Mouse (Mus musculus): Measurements from ENCODE around the gene St7. TPM values are rescaled to one million over a fixed set of nuclear protein-coding genes. Genes with fewer than 3 reads are reported as not detected.

St7 gene
- polyA plus RNA-seq, 1 experiment from 2014 or later, result 22.4 TPM

- WGBS, result 73% methylated on average over 3 of the region's 3 CpGs
- Histone ChIP-seq H3K9me3 (ENCODE audit: control insufficient read depth, low read length) (no peaks in the 10 kb centered on the region), H3K4me2 (replicated peaks; ENCODE audit: low read depth, low read length) (no peak overlapping the region), H3K36me3 (ENCODE audit: control insufficient read depth, insufficient read depth, low read length) (no peaks in the 10 kb centered on the region; the same call in 1 of the 2 replicates), H3K9ac (ENCODE audit: low read depth, low read length) (no peak overlapping the region), H3K4me1 (ENCODE audit: control insufficient read depth, insufficient read depth, low read length) (no peaks in the 10 kb centered on the region), H3K27ac (ENCODE audit: low read depth, low read length) (no peak overlapping the region), H3K4me3 (ENCODE audit: low read length) (no peak overlapping the region), H3K27me3 (ENCODE audit: control insufficient read depth, insufficient read depth, low read length) (no peaks in the 10 kb centered on the region)
- no peak for ATAC-seq (ENCODE audit: low FRiP score, low TSS enrichment)
Measured at GRCm38 (mm10) chr6:17923370-17923769, 230.6 kb downstream of the St7 start.

DNA sequence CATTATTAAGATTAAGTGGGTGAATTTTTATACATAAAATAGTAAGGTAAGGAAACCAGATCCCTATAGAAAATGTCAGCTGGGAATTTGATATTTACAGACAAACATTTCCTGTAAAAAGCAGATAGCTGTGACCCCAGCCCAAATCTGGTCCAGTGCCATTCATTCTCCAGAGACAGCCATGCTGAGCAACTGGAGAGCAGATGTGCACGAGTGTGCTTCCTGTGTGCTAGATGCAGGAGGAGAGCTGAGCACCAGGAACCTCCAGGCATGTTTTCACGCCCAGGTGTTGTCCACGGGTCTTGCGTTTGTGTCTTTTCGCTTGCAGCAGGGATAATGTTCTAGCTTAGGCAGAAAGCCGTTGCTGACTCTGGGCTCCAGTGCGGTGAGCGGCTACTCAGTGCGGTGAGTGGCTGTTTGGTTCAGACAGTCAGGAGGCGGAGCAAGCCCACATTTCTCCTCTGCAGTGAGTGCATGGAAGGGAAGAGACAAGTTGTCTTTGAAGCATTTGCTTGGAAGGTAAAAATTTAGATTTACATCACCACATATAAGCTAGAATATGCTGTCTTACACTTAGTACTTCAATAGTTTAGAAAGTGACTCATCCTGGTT, 231.3 kb downstream of the St7 start:
- H3K9ac ChIP-seq (ENCODE audit: low read depth, low read length), result no peak overlapping the region
- no peak overlapping the region for H3K27ac ChIP-seq (ENCODE audit: low read depth, low read length)
- no peak for ATAC-seq (ENCODE audit: low FRiP score, low TSS enrichment)
- no peak overlapping the region for H3K4me3 ChIP-seq (ENCODE audit: low read length)
- no peaks in the 10 kb centered on the region for H3K27me3 ChIP-seq (ENCODE audit: control insufficient read depth, insufficient read depth, low read length)
- H3K4me1 ChIP-seq (ENCODE audit: control insufficient read depth, insufficient read depth, low read length), result no peaks in the 10 kb centered on the region
- H3K4me2 ChIP-seq (replicated peaks; ENCODE audit: low read depth, low read length), result no peak overlapping the region
- 88% methylated on average over 10 of the region's 10 CpGs for WGBS
- H3K9me3 ChIP-seq (ENCODE audit: control insufficient read depth, low read length), result no peaks in the 10 kb centered on the region
- no peaks in the 10 kb centered on the region; the same call in 1 of the 2 replicates for H3K36me3 ChIP-seq (ENCODE audit: control insufficient read depth, insufficient read depth, low read length)

- no peaks in the 10 kb centered on the region for H3K9me3 ChIP-seq (ENCODE audit: control insufficient read depth, low read length)
- no peaks in the 10 kb centered on the region; the same call in 1 of the 2 replicates for H3K36me3 ChIP-seq (ENCODE audit: control insufficient read depth, insufficient read depth, low read length)
- H3K4me2 ChIP-seq (replicated peaks; ENCODE audit: low read depth, low read length), result no peak overlapping the region
- ATAC-seq (ENCODE audit: low FRiP score, low TSS enrichment), result no peak
- H3K27ac ChIP-seq (ENCODE audit: low read depth, low read length), result no peak overlapping the region
- no peak overlapping the region for H3K9ac ChIP-seq (ENCODE audit: low read depth, low read length)
- 42% methylated on average over 4 of the region's 4 CpGs for WGBS
- H3K27me3 ChIP-seq (ENCODE audit: control insufficient read depth, insufficient read depth, low read length), result no peaks in the 10 kb centered on the region
- H3K4me3 ChIP-seq (ENCODE audit: low read length), result no peak overlapping the region
- no peaks in the 10 kb centered on the region for H3K4me1 ChIP-seq (ENCODE audit: control insufficient read depth, insufficient read depth, low read length)
Measured at GRCm38 (mm10) chr6:17925267-17925666, 232.5 kb downstream of the St7 start.

GRCm38 (mm10) chr6:17927746-17928145, 235.0 kb downstream of the St7 start:
- WGBS, result 87% methylated on average over 11 of the region's 11 CpGs
- Histone ChIP-seq H3K9me3 (ENCODE audit: control insufficient read depth, low read length) (no peaks in the 10 kb centered on the region), H3K4me2 (replicated peaks; ENCODE audit: low read depth, low read length) (no peak overlapping the region), H3K9ac (ENCODE audit: low read depth, low read length) (no peak overlapping the region), H3K36me3 (ENCODE audit: control insufficient read depth, insufficient read depth, low read length) (no peaks in the 10 kb centered on the region), H3K4me1 (ENCODE audit: control insufficient read depth, insufficient read depth, low read length) (no peaks in the 10 kb centered on the region), H3K27me3 (ENCODE audit: control insufficient read depth, insufficient read depth, low read length) (no peaks in the 10 kb centered on the region), H3K27ac (ENCODE audit: low read depth, low read length) (no peak overlapping the region), H3K4me3 (ENCODE audit: low read length) (no peak overlapping the region)
- ATAC-seq (ENCODE audit: low FRiP score, low TSS enrichment), result no peak

DNA sequence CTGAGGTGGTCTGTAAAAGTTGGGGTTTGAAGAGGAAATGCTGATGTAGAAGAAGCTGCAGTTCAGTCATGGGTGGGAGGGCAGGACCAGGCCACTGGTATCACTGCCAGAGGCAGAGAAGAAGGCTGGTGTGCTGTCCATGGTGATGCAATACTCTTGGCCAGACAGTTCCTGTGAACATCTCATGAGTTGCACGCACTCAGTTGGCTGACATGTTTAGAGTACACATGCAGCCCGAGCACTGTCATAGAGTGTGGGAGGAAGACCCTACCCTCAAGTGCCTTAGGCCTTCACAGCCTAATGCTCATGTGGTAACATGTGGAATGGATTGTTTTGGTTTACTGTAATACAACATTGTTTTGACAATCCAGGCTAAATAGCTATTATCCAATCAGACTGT, 238.5 kb downstream of the St7 start:
- Histone ChIP-seq H3K36me3 (ENCODE audit: control insufficient read depth, insufficient read depth, low read length) (no peaks in the 10 kb centered on the region), H3K9ac (ENCODE audit: low read depth, low read length) (no peak overlapping the region), H3K27me3 (ENCODE audit: control insufficient read depth, insufficient read depth, low read length) (no peaks in the 10 kb centered on the region), H3K27ac (ENCODE audit: low read depth, low read length) (no peak overlapping the region), H3K4me3 (ENCODE audit: low read length) (no peak overlapping the region), H3K4me2 (replicated peaks; ENCODE audit: low read depth, low read length) (no peak overlapping the region), H3K9me3 (ENCODE audit: control insufficient read depth, low read length) (no peaks in the 10 kb centered on the region), H3K4me1 (ENCODE audit: control insufficient read depth, insufficient read depth, low read length) (no peaks in the 10 kb centered on the region)
- 85% methylated on average over 2 of the region's 2 CpGs for WGBS
- no peak for ATAC-seq (ENCODE audit: low FRiP score, low TSS enrichment)

- no peak overlapping the region for H3K27ac ChIP-seq (ENCODE audit: low read depth, low read length)
- H3K4me2 ChIP-seq (replicated peaks; ENCODE audit: low read depth, low read length), result no peak overlapping the region
- no peaks in the 10 kb centered on the region for H3K4me1 ChIP-seq (ENCODE audit: control insufficient read depth, insufficient read depth, low read length)
- no peak overlapping the region for H3K4me3 ChIP-seq (ENCODE audit: low read length)
- ATAC-seq (ENCODE audit: low FRiP score, low TSS enrichment), result no peak
- no peaks in the 10 kb centered on the region for H3K27me3 ChIP-seq (ENCODE audit: control insufficient read depth, insufficient read depth, low read length)
- no peaks in the 10 kb centered on the region for H3K9me3 ChIP-seq (ENCODE audit: control insufficient read depth, low read length)
- no peak overlapping the region for H3K9ac ChIP-seq (ENCODE audit: low read depth, low read length)
- 63% methylated on average over 7 of the region's 7 CpGs for WGBS
- no peaks in the 10 kb centered on the region for H3K36me3 ChIP-seq (ENCODE audit: control insufficient read depth, insufficient read depth, low read length)
Measured at GRCm38 (mm10) chr6:17931835-17932234, 239.1 kb downstream of the St7 start.

DNA sequence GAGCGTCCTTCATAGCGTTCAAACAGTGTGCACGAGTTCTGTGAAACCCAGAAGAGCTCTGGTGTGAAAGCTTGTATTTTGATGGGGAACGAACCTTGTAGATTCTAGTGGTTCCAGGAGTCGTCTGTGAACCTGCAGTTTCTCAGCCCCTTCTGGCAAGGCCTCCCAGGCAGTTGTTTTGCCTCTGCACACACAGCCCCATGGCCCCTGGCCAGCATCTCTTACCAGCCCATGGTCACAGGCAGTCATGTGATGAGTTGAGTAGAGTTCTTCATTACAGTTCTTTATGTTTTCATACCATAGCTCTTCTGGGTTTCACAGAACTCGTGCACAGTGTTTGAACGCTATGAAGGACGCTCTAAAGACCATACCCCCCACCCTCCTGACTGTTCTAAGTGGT, 240.1 kb downstream of the St7 start:
- H3K4me1 ChIP-seq (ENCODE audit: control insufficient read depth, insufficient read depth, low read length), result no peaks in the 10 kb centered on the region
- H3K9ac ChIP-seq (ENCODE audit: low read depth, low read length), result no peak overlapping the region
- no peak overlapping the region for H3K27ac ChIP-seq (ENCODE audit: low read depth, low read length)
- no peaks in the 10 kb centered on the region for H3K36me3 ChIP-seq (ENCODE audit: control insufficient read depth, insufficient read depth, low read length)
- no peaks in the 10 kb centered on the region for H3K27me3 ChIP-seq (ENCODE audit: control insufficient read depth, insufficient read depth, low read length)
- ATAC-seq (ENCODE audit: low FRiP score, low TSS enrichment), result no peak
- H3K9me3 ChIP-seq (ENCODE audit: control insufficient read depth, low read length), result no peaks in the 10 kb centered on the region
- 93% methylated on average over 8 of the region's 8 CpGs for WGBS
- H3K4me3 ChIP-seq (ENCODE audit: low read length), result no peak overlapping the region
- no peak overlapping the region for H3K4me2 ChIP-seq (replicated peaks; ENCODE audit: low read depth, low read length)

- WGBS, result 34% methylated on average over 11 of the region's 11 CpGs
- Histone ChIP-seq H3K4me1 (ENCODE audit: control insufficient read depth, insufficient read depth, low read length) (0 out of 2 replicates have a peak, but pooled peaks cover 3% of the 10 kb centered on the region), H3K4me3 (ENCODE audit: low read length) (no peak overlapping the region), H3K4me2 (replicated peaks; ENCODE audit: low read depth, low read length) (no peak overlapping the region), H3K27me3 (ENCODE audit: control insufficient read depth, insufficient read depth, low read length) (no peaks in the 10 kb centered on the region), H3K36me3 (ENCODE audit: control insufficient read depth, insufficient read depth, low read length) (no peaks in the 10 kb centered on the region), H3K9ac (ENCODE audit: low read depth, low read length) (no peak overlapping the region), H3K27ac (ENCODE audit: low read depth, low read length) (no peak overlapping the region), H3K9me3 (ENCODE audit: control insufficient read depth, low read length) (no peaks in the 10 kb centered on the region)
- ATAC-seq (ENCODE audit: low FRiP score, low TSS enrichment), result no peak
Measured at GRCm38 (mm10) chr6:17938631-17939346, 246.1 kb downstream of the St7 start.

DNA sequence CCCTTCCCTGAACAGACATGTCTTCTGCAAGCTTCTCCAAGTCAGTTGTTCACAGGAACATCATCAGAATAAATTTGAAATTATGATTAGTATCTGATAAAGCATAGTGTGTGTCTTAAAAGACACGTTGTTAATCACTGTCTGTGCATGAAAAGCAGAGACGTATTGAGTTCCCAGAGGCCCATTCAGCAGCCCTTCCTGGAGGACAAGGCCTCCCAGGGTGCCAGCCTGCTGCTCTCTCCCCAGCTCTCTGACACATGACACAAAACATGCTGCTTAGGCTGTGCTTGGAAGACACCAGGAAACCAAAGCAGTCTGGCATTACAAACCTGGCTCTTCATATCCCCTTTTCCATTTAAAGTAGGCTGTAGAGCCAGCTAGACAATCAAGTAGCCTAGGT, 249.2 kb downstream of the St7 start:
- Histone ChIP-seq H3K4me2 (replicated peaks; ENCODE audit: low read depth, low read length) (no peak overlapping the region), H3K27ac (ENCODE audit: low read depth, low read length) (no peak overlapping the region)
- 48% methylated on average over 2 of the region's 2 CpGs for WGBS

More for the DNA sequence above, 249.2 kb downstream of the St7 start:
- no peak for ATAC-seq (ENCODE audit: low FRiP score, low TSS enrichment)
- Histone ChIP-seq H3K4me3 (ENCODE audit: low read length) (no peak overlapping the region), H3K4me1 (ENCODE audit: control insufficient read depth, insufficient read depth, low read length) (0 out of 2 replicates have a peak, but pooled peaks cover 3% of the 10 kb centered on the region), H3K27me3 (ENCODE audit: control insufficient read depth, insufficient read depth, low read length) (no peaks in the 10 kb centered on the region), H3K36me3 (ENCODE audit: control insufficient read depth, insufficient read depth, low read length) (no peaks in the 10 kb centered on the region), H3K9ac (ENCODE audit: low read depth, low read length) (no peak overlapping the region), H3K9me3 (ENCODE audit: control insufficient read depth, low read length) (no peaks in the 10 kb centered on the region)
